Mouse (Mus musculus): Measurements from ENCODE around the gene Xpot.

DNA sequence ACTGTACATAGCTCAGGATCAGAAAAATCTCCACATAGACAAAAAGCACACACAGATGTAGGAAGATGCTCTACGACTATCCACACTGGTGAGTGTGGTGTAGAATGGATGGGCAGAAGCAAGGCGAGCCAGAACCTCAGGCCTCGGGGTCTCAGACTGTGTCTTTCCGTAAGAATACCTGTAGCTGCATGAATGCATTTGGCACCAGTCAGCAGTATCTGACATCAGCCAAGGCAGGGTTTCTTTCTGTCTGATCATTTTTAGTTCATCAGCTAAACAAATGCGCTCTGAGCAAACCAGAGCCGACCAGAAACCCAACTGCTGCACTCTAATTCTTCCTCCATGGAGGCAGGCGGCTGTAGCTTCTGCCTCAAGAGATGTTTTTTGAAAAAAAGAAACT, 57.6 kb downstream of the Xpot start:
- TF ChIP-seq CTCF (IDR thresholded peaks at IDR 0.05; ENCODE audit: low read depth) (no peak), EP300 (IDR thresholded peaks at IDR 0.05; ENCODE audit: low read depth) (no peak)
